Mouse (Mus musculus): ENCODE measurements at regions not wholly inside any gene's neighbourhood (a gene's known extent, or its start where the extent isn't known, plus 50 kb on each side); places are given as distances from the start of the nearest gene placed in this dataset.

DNA sequence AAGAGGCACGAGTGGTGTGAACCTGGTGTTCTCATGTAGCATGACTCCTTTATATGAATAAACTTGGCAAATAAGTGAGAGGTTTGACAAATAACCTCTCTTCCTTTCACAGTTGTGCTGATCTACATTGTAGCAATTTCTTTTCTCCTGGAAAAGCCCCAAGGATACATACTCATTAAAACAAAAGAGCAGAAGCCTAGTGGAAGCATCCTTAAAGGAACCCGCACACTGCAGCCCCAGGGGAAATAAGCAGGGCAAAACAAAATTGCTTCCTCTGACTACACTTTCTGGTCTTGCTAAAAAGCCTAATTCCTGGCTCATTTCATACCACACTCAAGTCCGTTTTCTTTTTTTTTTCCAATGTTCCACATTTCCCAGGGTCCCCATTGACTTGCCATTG is 72.7 kb upstream of the Gm10184 start:
- no peak for DNase-seq (ENCODE audit: inconsistent ontology term)

DNA sequence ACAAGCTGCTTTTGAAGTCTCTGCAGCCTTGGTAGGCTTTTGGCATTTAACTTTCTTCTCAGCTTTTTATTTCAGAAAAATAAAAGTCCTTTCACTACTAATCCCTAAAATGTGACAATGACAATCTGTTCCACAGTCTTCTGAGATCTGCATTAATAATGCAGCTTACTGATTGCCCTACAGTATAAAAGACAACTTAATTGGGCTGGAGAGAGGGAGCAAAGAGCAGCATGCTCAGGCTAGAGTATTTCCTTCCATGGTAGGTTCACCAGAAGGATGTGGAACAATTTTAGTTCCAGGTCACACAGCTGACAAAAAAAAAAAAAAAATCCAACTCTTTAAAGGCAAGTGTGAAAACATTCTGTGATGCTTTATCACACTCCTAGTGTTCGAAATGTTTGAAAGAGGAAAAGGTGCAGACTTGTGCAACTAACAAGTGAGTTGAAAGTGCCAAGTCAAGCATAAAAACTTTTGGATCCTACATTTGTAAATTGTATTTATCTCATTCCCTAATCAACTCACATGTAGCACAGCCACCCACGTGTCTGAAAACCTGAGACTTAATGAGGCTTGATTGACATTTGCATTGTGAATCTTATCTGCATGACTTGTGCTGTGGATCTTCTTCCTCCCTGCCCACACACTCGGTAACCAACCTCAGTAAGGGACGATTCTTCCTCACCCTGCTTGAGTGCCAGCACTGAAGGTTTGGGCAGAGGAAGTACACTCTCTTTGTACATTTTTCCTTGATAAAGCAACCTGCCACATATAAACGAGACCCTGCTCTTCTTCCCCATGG is 69.0 kb upstream of the Gm10184 start:
- DNase-seq (ENCODE audit: inconsistent ontology term), result peak; percentile 84

DNA sequence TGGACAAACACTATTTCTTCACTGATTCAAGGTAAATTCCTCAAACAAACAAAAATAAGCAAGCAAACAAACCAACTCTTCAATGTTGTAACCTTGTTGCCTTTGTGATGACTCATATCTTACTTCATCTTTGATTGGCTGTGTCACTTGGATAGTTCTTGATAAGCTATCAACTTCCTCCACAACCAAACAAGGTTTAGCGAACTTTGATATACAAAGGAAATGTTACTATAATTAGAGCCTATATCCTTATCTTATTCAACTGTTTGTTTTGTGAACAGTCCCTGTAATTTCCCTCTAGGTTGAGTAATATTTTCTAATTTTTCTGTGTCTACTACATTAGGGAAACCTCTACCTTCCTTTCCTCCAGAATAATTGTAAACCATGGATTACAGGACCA is 52.8 kb upstream of the Gm10184 start:
- no peak for DNase-seq (ENCODE audit: inconsistent ontology term)

DNA sequence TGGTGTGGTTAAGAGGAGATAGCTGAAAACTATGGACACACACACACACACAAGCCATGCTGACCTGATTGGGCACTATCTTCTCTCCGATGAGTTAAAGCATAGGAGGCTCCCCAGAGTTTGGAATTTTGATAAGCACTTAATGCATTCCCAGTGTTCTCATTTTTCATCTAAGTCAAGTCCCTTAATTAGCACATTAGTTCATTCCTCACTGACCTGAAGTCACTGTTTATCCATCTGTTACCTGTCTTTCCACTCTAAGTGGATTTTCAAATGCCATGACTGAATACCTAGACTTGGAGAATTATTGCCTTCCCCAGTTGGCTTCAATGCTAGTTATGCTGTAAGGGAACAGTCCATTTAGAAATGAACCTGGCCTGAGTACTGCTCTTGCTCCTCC is 51.2 kb upstream of the Gm10184 start:
- no peak for DNase-seq (ENCODE audit: inconsistent ontology term)

DNA sequence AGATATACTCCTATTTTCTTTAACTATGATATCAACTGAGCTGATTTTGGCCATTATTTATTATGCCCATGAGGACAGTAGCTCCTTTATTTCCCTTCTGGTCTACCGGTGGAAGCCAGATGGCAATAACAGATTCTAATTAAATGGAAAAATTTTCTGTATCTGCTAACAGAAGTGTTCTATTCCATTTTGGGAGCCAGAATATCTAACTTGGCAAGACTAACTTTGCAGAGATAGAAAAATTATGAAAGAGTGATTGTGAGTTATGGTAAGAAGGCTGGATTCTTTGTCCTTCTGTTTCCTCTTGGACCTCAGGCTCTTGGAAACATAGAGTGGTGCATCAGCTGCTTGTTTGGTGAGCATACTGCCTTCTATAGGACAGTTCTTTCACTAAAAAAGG is 50.1 kb upstream of the Gm10184 start:
- DNase-seq (ENCODE audit: inconsistent ontology term), result peak; percentile 32
